Mouse (Mus musculus) thymus, postnatal 4 days (tissue): ENCODE measurements around the gene Igfals.

Experiments used
- DNase-seq: peaks from one replicate; pipeline ENCODE4 v3.0.0; 2021

Igfals gene

GRCm38 (mm10) chr17:24873695-24874404 is 8.1 kb downstream of the Igfals start:
- no peak for DNase-seq

- DNase-seq: no peak
These were observed 8.6 kb downstream of the Igfals start for GRCm38 (mm10) chr17:24874405-24874745.

GRCm38 (mm10) chr17:24874989-24875388 is 9.2 kb downstream of the Igfals start:
- no peak for DNase-seq

GRCm38 (mm10) chr17:24877336-24878116 is 11.7 kb downstream of the Igfals start:
- DNase-seq: no peak

GRCm38 (mm10) chr17:24878117-24878397 is 12.3 kb downstream of the Igfals start:
- peak; percentile 71 for DNase-seq

- peak; percentile 23 for DNase-seq
These were observed 12.7 kb downstream of the Igfals start for GRCm38 (mm10) chr17:24878531-24878930.

- peak; percentile 64 for DNase-seq
These were observed 16.1 kb downstream of the Igfals start for GRCm38 (mm10) chr17:24881738-24882440.

GRCm38 (mm10) chr17:24884391-24884790 is 18.6 kb downstream of the Igfals start:
- no peak for DNase-seq

- peak; percentile 37 for DNase-seq
These were observed 19.7 kb downstream of the Igfals start for GRCm38 (mm10) chr17:24885356-24886133.

GRCm38 (mm10) chr17:24886134-24886931 is 20.5 kb downstream of the Igfals start, which contains the start of the genes Nubp2 and Spsb3:
TSS of gene Nubp2 (minus strand) at chr17:24886349.
TSS of gene Spsb3 (plus strand) at chr17:24886643.
- DNase-seq: peak; percentile 98

GRCm38 (mm10) chr17:24886932-24887271 is 21.1 kb downstream of the Igfals start:
- DNase-seq: no peak

- DNase-seq: peak; percentile 32
These were observed 21.7 kb downstream of the Igfals start for GRCm38 (mm10) chr17:24887291-24888080.

- no peak for DNase-seq
These were observed 23.1 kb downstream of the Igfals start for GRCm38 (mm10) chr17:24888862-24889261.

GRCm38 (mm10) chr17:24890151-24891092 is 24.6 kb downstream of the Igfals start:
- no peak for DNase-seq

- DNase-seq: no peak
These were observed 25.5 kb downstream of the Igfals start for GRCm38 (mm10) chr17:24891321-24891720.

- DNase-seq: no peak
These were observed 27.0 kb downstream of the Igfals start for GRCm38 (mm10) chr17:24892785-24893184.

GRCm38 (mm10) chr17:24893276-24893675 is 27.5 kb downstream of the Igfals start:
- DNase-seq: no peak

GRCm38 (mm10) chr17:24894061-24894994 is 28.5 kb downstream of the Igfals start:
- DNase-seq: no peak

- peak; percentile 78 for DNase-seq
These were observed 29.3 kb downstream of the Igfals start, which contains the start of the genes Eme2 and Mrps34 for GRCm38 (mm10) chr17:24894995-24895547. TSS of gene Eme2 (minus strand) at chr17:24895087. TSS of gene Mrps34 (plus strand) at chr17:24895116.
